Mouse (Mus musculus): Measurements from ENCODE around the gene Ralb. TPM values are rescaled to one million over a fixed set of nuclear protein-coding genes. Genes with fewer than 3 reads are reported as not detected.

Gene Ralb
- polyA plus RNA-seq, 1 experiment from 2014 or later: 83.5 TPM

GRCm38 (mm10) chr1:119503181-119503580 is 1.4 kb downstream of the Ralb start:
- no peak for ATAC-seq (ENCODE audit: low FRiP score, low read depth)
- H3K27me3 ChIP-seq: peaks cover 30% of the 10 kb centered on the region
- 0 out of 2 replicates have a peak, but pooled peaks cover 5% of the 10 kb centered on the region for H3K9me3 ChIP-seq
- 88% methylated on average over 3 of the region's 3 CpGs for WGBS
- no peak overlapping the region for H3K9ac ChIP-seq (replicated peaks)
- H3K4me2 ChIP-seq (replicated peaks): peak overlapping the region; percentile 83
- no peaks in the 10 kb centered on the region for H3K36me3 ChIP-seq
- H3K27ac ChIP-seq (replicated peaks): no peak overlapping the region
- H3K4me3 ChIP-seq: peak overlapping the region; percentile 74; the same call in 1 of the 2 replicates
- H3K4me1 ChIP-seq: peaks cover 20% of the 10 kb centered on the region

- no peak for ATAC-seq (ENCODE audit: low FRiP score, low read depth)
- Histone ChIP-seq H3K4me3 (no peak overlapping the region), H3K27me3 (peaks cover 26% of the 10 kb centered on the region), H3K27ac (replicated peaks) (no peak overlapping the region), H3K36me3 (no peaks in the 10 kb centered on the region), H3K9me3 (0 out of 2 replicates have a peak, but pooled peaks cover 5% of the 10 kb centered on the region), H3K9ac (replicated peaks) (no peak overlapping the region), H3K4me2 (replicated peaks) (0 out of 2 replicates have a peak overlapping the region, but pooled peaks have one; percentile 83), H3K4me1 (peaks cover 20% of the 10 kb centered on the region)
- 95% methylated on average over 10 of the region's 11 CpGs for WGBS
These were observed 1.9 kb downstream of the Ralb start for GRCm38 (mm10) chr1:119502729-119503128.

- no peak overlapping the region for H3K4me3 ChIP-seq
- H3K27me3 ChIP-seq: peaks cover 19% of the 10 kb centered on the region
- H3K36me3 ChIP-seq: no peaks in the 10 kb centered on the region
- H3K9me3 ChIP-seq: 0 out of 2 replicates have a peak, but pooled peaks cover 5% of the 10 kb centered on the region
- no peak for ATAC-seq (ENCODE audit: low FRiP score, low read depth)
- H3K27ac ChIP-seq (replicated peaks): no peak overlapping the region
- H3K4me2 ChIP-seq (replicated peaks): no peak overlapping the region
- WGBS: 73% methylated on average over 8 of the region's 8 CpGs
- no peak overlapping the region for H3K9ac ChIP-seq (replicated peaks)
- peaks cover 20% of the 10 kb centered on the region for H3K4me1 ChIP-seq
These were observed 2.7 kb downstream of the Ralb start for GRCm38 (mm10) chr1:119501881-119502280.

DNA sequence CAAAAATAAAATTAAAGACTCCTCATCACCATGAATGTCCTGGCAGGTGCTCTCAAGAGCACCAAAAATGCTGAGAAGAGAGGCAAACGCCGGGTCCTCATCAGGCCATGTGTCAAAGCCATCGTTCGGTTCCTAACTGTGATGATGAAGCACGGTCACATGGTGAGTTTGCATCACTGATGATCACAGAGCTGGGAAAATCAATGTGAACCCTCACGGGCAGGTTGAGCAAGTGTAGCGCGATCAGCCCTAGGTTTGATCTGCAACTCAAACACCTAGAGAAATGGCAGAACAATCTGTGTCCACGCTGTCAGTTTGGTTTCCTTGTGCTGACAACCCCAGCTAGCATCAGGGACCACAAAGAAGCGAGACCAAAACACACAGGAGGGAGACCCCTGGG is 5.1 kb downstream of the Ralb start:
- Histone ChIP-seq H3K27ac (replicated peaks) (no peak overlapping the region), H3K4me3 (no peak overlapping the region), H3K4me1 (peaks cover 15% of the 10 kb centered on the region), H3K36me3 (no peaks in the 10 kb centered on the region), H3K9ac (replicated peaks) (no peak overlapping the region), H3K4me2 (replicated peaks) (no peak overlapping the region), H3K9me3 (0 out of 2 replicates have a peak, but pooled peaks cover 5% of the 10 kb centered on the region), H3K27me3 (no peaks in the 10 kb centered on the region)
- 91% methylated on average over 10 of the region's 10 CpGs for WGBS
- ATAC-seq (ENCODE audit: low FRiP score, low read depth): no peak

GRCm38 (mm10) chr1:119498536-119499231 is 5.9 kb downstream of the Ralb start:
- 88% methylated on average over 9 of the region's 9 CpGs for WGBS
- no peaks in the 10 kb centered on the region for H3K27me3 ChIP-seq
- H3K9me3 ChIP-seq: 0 out of 2 replicates have a peak, but pooled peaks cover 5% of the 10 kb centered on the region
- H3K36me3 ChIP-seq: no peaks in the 10 kb centered on the region
- H3K27ac ChIP-seq (replicated peaks): no peak overlapping the region
- no peak for ATAC-seq (ENCODE audit: low FRiP score, low read depth)
- H3K4me3 ChIP-seq: no peak overlapping the region
- no peak overlapping the region for H3K4me2 ChIP-seq (replicated peaks)
- H3K9ac ChIP-seq (replicated peaks): no peak overlapping the region
- H3K4me1 ChIP-seq: peaks cover 10% of the 10 kb centered on the region

DNA sequence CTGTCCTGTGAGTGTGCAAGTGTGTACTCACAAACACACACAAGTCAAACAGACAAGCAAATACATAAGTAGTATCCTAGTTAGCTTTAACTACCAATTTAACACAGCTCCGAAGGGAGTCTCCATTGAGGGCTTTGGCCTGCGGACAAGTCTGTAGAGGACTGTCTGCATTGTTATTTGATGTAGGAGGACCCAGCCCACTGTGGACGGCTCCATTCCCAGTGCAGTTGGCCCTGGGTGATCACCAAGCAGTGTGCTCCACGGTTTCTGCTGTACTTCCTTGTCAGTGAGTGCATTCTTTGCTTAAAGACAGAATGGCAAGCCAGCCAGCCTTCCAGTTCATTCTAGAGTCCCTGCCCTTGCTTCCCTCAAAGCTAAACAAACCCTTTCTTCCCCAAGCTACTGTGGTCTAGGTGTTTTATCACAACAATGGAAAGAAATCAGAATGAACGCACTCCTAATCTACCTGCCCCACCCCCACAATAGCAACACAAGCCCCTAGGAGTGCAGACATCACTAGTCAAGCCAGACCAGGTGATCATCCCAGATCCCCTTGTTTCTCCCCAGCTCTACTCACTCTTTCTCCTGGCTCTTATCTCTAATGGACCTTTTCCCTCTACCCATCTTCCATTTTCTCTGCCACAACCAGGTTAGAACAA is 7.1 kb downstream of the Ralb start:
- H3K4me3 ChIP-seq: no peak overlapping the region
- WGBS: 68% methylated on average over 5 of the region's 5 CpGs
- no peaks in the 10 kb centered on the region for H3K4me1 ChIP-seq
- H3K9ac ChIP-seq (replicated peaks): no peak overlapping the region
- no peak for ATAC-seq (ENCODE audit: low FRiP score, low read depth)
- 0 out of 2 replicates have a peak, but pooled peaks cover 5% of the 10 kb centered on the region for H3K9me3 ChIP-seq
- H3K27me3 ChIP-seq: no peaks in the 10 kb centered on the region
- H3K27ac ChIP-seq (replicated peaks): no peak overlapping the region
- H3K36me3 ChIP-seq: no peaks in the 10 kb centered on the region
- H3K4me2 ChIP-seq (replicated peaks): no peak overlapping the region

GRCm38 (mm10) chr1:119495396-119495775 is 9.2 kb downstream of the Ralb start:
- Histone ChIP-seq H3K4me3 (no peak overlapping the region), H3K9me3 (0 out of 2 replicates have a peak, but pooled peaks cover under 1% of the 10 kb centered on the region), H3K4me2 (replicated peaks) (no peak overlapping the region), H3K27me3 (no peaks in the 10 kb centered on the region), H3K4me1 (no peaks in the 10 kb centered on the region), H3K36me3 (no peaks in the 10 kb centered on the region), H3K9ac (replicated peaks) (no peak overlapping the region), H3K27ac (replicated peaks) (no peak overlapping the region)
- 90% methylated on average over 6 of the region's 6 CpGs for WGBS
- ATAC-seq (ENCODE audit: low FRiP score, low read depth): no peak

- Histone ChIP-seq H3K4me1 (no peaks in the 10 kb centered on the region), H3K27me3 (no peaks in the 10 kb centered on the region), H3K4me2 (replicated peaks) (no peak overlapping the region), H3K27ac (replicated peaks) (no peak overlapping the region), H3K9ac (replicated peaks) (no peak overlapping the region), H3K4me3 (no peak overlapping the region), H3K9me3 (no peaks in the 10 kb centered on the region), H3K36me3 (no peaks in the 10 kb centered on the region)
- ATAC-seq (ENCODE audit: low FRiP score, low read depth): no peak
- WGBS: 93% methylated on average over 9 of the region's 9 CpGs
These were observed 9.7 kb downstream of the Ralb start for GRCm38 (mm10) chr1:119494712-119495395.

GRCm38 (mm10) chr1:119494024-119494711 is 10.4 kb downstream of the Ralb start:
- Histone ChIP-seq H3K9me3 (no peaks in the 10 kb centered on the region), H3K4me3 (no peak overlapping the region), H3K4me1 (no peaks in the 10 kb centered on the region), H3K4me2 (replicated peaks) (no peak overlapping the region), H3K27ac (replicated peaks) (no peak overlapping the region), H3K9ac (replicated peaks) (no peak overlapping the region), H3K36me3 (no peaks in the 10 kb centered on the region), H3K27me3 (no peaks in the 10 kb centered on the region)
- 78% methylated on average over 2 of the region's 2 CpGs for WGBS
- ATAC-seq (ENCODE audit: low FRiP score, low read depth): no peak

GRCm38 (mm10) chr1:119492505-119492904 is 12.1 kb downstream of the Ralb start:
- 94% methylated on average over 1 of the region's 1 CpGs for WGBS
- H3K4me3 ChIP-seq: no peak overlapping the region
- H3K27ac ChIP-seq (replicated peaks): no peak overlapping the region
- H3K4me1 ChIP-seq: no peaks in the 10 kb centered on the region; the same call in 1 of the 2 replicates
- H3K36me3 ChIP-seq: no peaks in the 10 kb centered on the region
- H3K27me3 ChIP-seq: no peaks in the 10 kb centered on the region
- ATAC-seq (ENCODE audit: low FRiP score, low read depth): no peak
- H3K9me3 ChIP-seq: no peaks in the 10 kb centered on the region
- no peak overlapping the region for H3K9ac ChIP-seq (replicated peaks)
- no peak overlapping the region for H3K4me2 ChIP-seq (replicated peaks)

DNA sequence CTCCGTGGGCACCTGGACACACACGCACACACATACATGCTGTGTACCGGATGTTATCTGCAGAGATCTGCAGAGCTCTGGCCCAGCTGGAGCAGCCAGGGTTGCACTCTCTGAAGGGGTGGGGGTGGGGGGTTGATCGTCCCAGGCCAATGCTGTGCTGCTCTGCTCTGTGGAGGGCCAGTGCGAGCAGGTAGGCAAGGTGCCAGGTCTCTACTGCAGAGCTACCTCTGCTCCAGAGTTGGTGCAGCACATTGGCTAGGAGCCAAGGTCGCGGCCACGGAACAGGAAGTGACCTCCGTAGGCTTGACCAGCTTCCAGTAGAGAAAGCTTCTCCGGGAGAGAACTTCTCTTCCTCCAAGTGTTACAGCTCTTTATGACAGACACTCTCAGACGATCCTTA is 12.5 kb downstream of the Ralb start:
- 64% methylated on average over 11 of the region's 11 CpGs for WGBS

More for the DNA sequence above, 12.5 kb downstream of the Ralb start:
- no peak for ATAC-seq (ENCODE audit: low FRiP score, low read depth)
- H3K4me1 ChIP-seq: peaks cover 4% of the 10 kb centered on the region; the same call in 1 of the 2 replicates
- no peak overlapping the region for H3K4me2 ChIP-seq (replicated peaks)
- no peaks in the 10 kb centered on the region for H3K27me3 ChIP-seq
- H3K9me3 ChIP-seq: no peaks in the 10 kb centered on the region
- no peak overlapping the region for H3K27ac ChIP-seq (replicated peaks)
- no peaks in the 10 kb centered on the region for H3K36me3 ChIP-seq
- no peak overlapping the region for H3K9ac ChIP-seq (replicated peaks)
- H3K4me3 ChIP-seq: no peak overlapping the region

All from midbrain, embryonic 12.5 days (tissue).